Mouse (Mus musculus): ENCODE measurements around the gene Padi6. TPM values are rescaled to one million over a fixed set of nuclear protein-coding genes. Genes with fewer than 3 reads are reported as not detected.

Gene Padi6
- polyA plus RNA-seq, 1 experiment from 2014 or later, result not detected

DNA sequence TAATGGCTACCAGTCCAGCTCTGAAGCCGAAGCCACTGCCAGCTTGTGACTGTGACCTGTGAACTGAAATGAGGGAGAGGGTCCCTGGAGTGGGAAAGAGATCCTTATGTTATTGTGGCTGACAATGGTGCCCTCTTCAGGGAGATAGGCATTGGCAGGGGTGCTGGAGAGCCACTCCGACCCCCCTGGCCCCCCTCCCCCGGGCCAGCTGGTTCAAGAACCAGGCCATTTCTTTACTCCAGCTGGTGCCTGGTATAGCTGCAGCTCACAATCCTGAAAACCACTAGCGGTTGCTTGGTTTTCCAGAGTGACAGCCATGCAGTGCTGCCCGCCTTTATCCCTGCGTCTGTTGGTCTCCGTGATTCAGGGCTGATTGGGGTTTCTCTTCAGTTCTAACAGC lies 33.3 kb downstream of the Padi6 start:
- ATAC-seq (no peak), DNase-seq (ENCODE audit: low read depth, low spot score) (no peak)
- in situ Hi-C loops (cut with MboI; ENCODE audit: low pct_unique_long_range_greater_than_20kb), result no loop called here
- H3K27me3 ChIP-seq, result no peaks in the 10 kb centered on the region
- POLR2A ChIA-PET, result no interaction called here
- no peak for TF ChIP-seq CTCF (IDR thresholded peaks at IDR 0.05)
- CTCF ChIA-PET, result no interaction called here

DNA sequence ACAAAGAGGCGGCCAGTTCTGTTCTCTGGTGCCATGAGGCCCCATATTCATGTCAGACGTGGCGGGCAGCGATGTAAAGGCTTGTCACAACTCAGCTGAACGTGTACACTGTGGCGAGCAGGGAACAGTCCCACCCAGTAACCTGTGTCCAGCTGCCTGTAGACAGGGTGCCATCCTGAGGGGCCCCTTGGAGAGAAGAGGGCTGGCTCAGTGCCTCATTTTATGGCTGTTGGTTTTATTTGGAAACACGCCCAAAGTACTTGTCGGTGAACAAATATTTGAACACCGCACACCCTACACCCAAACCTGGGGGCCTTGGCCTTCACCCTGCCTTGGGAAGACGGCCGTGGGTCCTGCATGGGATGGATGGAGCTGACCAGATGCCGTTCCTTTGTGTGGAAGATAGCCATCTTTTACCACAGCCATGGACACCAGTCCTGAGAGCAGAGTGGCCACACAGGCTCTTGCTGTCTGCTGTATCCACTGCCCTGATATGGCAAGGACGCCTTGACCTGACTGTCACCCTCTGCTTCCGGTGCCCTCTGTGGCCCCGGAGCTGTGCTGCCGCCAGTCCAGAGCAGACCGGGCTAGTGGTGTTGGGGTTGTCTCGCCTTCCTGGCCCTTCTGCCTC lies 34.0 kb downstream of the Padi6 start:
- no peaks in the 10 kb centered on the region for H3K27me3 ChIP-seq
- in situ Hi-C loops (cut with MboI; ENCODE audit: low pct_unique_long_range_greater_than_20kb), result no loop called here
- ATAC-seq (no peak), DNase-seq (ENCODE audit: low read depth, low spot score) (no peak)
- CTCF ChIA-PET, result no interaction called here
- POLR2A ChIA-PET, result no interaction called here
- no peak for TF ChIP-seq CTCF (IDR thresholded peaks at IDR 0.05)

DNA sequence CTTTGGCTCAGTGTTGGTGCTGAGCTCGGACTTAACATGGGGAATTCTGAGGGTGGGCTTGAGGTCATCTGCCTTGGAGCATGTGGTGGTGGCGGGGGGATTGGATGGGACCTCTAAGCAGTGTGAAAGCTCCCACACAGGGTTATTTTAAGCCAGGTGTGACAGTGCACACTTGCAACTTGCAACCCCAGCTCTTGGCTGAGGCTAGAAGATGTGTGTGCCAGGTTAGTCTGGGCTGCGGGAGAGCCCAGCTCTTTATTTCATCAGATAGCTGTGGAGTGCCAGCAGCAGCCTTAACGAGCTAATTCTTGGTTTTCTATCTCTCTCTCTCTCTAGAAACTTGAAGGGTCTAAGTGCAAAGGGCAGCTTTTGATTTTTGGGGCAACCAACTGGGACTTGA lies 34.8 kb downstream of the Padi6 start:
- DNase-seq (ENCODE audit: low read depth, low spot score), result no peak
- ChIA-PET POLR2A (interaction anchor here (0.5 kb wide), 1 partner anchor 160 kb away, joined by 3 read pairs; no protein-coding TSS in a partner anchor), CTCF (no interaction called here)
- in situ Hi-C loops (cut with MboI; ENCODE audit: low pct_unique_long_range_greater_than_20kb), result no loop called here
- H3K27me3 ChIP-seq, result no peaks in the 10 kb centered on the region
- no peak for TF ChIP-seq CTCF (IDR thresholded peaks at IDR 0.05)
- ATAC-seq, result no peak

DNA sequence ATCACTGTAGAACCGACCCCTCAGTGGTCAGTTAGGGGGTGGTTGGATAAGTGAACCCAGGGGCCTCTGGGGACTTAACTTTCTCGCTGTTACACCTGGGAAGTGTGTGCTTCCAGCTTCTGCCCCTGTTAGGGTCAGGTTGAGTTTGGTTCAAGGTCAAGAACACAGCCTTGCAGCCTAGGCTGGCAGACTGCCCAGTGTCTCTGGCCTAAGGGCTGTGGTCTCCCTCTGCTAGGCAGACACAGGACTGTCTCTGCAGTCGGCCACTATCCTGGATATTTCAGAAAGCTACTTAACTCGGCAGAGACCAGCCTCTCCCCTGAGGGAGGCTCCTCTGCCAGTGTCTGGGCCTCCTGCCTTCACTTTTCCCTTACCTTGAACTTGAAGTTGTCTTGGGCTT lies 38.3 kb downstream of the Padi6 start:
- in situ Hi-C loops (cut with MboI; ENCODE audit: low pct_unique_long_range_greater_than_20kb), result no loop called here
- ATAC-seq (no peak), DNase-seq (ENCODE audit: low read depth, low spot score) (no peak)
- H3K27me3 ChIP-seq, result no peaks in the 10 kb centered on the region
- ChIA-PET POLR2A (no interaction called here), CTCF (interaction anchor here (3.7 kb wide), 1 partner anchor 9 kb away, joined by 13 read pairs; no protein-coding TSS in a partner anchor)
- no peak for TF ChIP-seq CTCF (IDR thresholded peaks at IDR 0.05)

DNA sequence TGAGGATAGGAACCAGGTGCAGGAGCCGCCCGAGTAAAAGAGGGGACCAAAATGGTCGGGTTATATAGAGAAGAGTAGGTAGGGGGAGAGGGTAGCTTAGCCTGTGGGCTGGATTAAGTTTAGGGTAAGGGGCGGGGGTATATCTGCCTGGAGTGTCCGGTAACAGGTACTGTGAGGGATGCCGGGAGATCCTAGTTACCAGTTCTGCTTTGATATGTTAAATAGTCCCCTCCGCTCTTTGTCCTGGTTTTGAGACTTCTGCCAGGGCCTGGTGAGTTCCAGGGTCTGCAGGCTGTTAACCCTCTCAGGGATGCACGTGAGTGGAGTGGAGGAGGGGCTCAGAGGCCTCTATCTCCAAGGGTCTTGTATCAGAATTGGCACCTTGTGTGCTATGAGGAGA lies 38.8 kb downstream of the Padi6 start:
- ChIA-PET POLR2A (no interaction called here), CTCF (interaction anchor here (3.7 kb wide), 1 partner anchor 9 kb away, joined by 13 read pairs; no protein-coding TSS in a partner anchor)
- in situ Hi-C loops (cut with MboI; ENCODE audit: low pct_unique_long_range_greater_than_20kb), result no loop called here
- DNase-seq (ENCODE audit: low read depth, low spot score) (no peak), ATAC-seq (no peak)
- H3K27me3 ChIP-seq, result no peaks in the 10 kb centered on the region
- TF ChIP-seq CTCF (IDR thresholded peaks at IDR 0.05), result no peak

DNA sequence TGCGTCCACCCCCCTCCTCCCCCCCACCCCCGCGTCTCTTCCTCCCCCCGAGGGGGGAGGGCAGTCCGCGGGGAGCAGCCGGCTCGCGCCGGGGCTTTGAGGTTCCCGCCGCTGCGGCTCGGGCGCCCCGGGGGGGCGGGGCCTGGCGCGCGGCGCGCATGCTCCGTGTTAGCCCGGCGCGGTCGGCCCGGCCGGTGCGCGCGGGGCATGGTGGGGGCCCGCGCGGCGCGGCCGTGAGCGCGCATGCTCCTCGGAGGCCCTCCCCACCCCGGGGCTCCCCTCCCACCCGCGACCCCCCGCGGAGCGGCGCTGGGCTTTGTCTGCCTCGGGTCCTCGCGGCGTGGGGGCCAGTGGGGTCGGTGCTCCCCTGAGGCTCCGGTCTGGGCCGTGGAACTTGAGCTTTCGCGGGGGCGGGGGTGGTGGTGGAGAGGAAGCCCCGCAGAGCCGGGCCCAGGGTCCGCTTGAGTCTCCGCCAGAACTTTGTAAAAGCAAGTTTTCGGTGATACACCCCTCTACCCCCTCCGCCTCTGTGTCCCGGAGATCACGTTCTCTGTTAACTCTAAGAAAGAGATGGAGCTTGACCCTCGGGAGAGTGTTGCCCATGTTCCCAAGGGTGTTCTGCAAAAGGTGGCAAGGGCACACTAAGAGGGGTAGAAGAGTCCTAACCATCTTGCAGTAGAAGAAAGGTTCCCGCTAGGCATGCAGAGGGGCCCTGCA lies 39.7 kb downstream of the Padi6 start:
- H3K27me3 ChIP-seq, result no peaks in the 10 kb centered on the region
- ChIA-PET CTCF (interaction anchor here (3.7 kb wide), 1 partner anchor 10 kb away, joined by 13 read pairs; no protein-coding TSS in a partner anchor), POLR2A (interaction anchor here (0.5 to 1.2 kb wide), 3 partner anchors 14 to 1166 kb away, joined by 3 to 4 read pairs (median 3); no protein-coding TSS in a partner anchor)
- ATAC-seq, result peak; percentile 51
- no peak for TF ChIP-seq CTCF (IDR thresholded peaks at IDR 0.05)
- in situ Hi-C loops (cut with MboI; ENCODE audit: low pct_unique_long_range_greater_than_20kb), result no loop called here
- no peak for DNase-seq (ENCODE audit: low read depth, low spot score)

DNA sequence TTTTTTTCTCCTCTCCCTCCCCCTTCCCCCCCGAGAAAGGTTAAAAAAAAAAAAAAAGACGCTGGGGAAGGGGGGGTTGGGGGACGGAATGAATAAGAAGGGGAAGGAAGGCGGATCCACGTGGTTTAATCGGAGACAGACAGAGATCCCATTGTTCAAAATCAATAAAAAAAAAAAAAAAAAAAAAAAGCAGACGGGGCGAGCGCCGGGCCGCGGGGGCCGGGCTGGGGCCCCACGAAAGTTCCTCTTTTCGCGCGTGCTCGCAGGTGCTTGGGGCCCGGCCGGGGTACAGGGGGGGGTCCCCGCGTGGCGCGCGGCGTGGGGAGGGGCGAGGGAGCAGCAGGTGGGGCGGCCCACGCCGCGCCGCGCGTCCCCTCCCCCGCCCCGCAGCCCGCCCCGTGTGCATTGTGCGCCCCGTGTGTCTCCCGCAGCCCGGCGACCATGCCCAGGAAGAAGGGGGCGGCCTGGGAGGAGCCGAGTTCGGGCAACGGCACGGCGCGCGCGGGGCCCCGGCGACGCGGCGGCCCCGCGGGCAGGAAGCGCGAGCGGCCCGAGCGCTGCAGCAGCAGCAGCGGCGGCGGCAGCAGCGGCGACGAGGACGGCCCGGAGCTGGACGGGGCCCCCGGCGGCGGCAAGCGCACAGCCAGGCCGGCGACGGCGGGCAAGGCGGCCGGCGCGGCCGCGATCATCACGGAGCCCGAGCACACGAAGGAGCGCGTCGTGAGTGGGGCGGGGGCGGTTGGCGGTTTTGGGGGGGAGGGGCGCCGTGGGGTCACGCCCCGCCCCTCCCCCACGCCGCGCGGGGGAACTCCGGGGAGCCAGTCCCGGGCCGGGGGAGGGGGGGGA lies 40.5 kb downstream of the Padi6 start:
- ATAC-seq (peak; percentile 29), DNase-seq (ENCODE audit: low read depth, low spot score) (no peak)
- ChIA-PET POLR2A (interaction anchor here (0.6 to 1.2 kb wide), 2 partner anchors 13 to 171 kb away, joined by 3 to 4 read pairs; no protein-coding TSS in a partner anchor), CTCF (interaction anchor here (1.0 to 3.7 kb wide), 4 partner anchors 11 to 244 kb away, joined by 3 to 13 read pairs (median 4); no protein-coding TSS in a partner anchor)
- no peaks in the 10 kb centered on the region for H3K27me3 ChIP-seq
- TF ChIP-seq CTCF (IDR thresholded peaks at IDR 0.05), result no peak
- in situ Hi-C loops (cut with MboI; ENCODE audit: low pct_unique_long_range_greater_than_20kb), result no loop called here

DNA sequence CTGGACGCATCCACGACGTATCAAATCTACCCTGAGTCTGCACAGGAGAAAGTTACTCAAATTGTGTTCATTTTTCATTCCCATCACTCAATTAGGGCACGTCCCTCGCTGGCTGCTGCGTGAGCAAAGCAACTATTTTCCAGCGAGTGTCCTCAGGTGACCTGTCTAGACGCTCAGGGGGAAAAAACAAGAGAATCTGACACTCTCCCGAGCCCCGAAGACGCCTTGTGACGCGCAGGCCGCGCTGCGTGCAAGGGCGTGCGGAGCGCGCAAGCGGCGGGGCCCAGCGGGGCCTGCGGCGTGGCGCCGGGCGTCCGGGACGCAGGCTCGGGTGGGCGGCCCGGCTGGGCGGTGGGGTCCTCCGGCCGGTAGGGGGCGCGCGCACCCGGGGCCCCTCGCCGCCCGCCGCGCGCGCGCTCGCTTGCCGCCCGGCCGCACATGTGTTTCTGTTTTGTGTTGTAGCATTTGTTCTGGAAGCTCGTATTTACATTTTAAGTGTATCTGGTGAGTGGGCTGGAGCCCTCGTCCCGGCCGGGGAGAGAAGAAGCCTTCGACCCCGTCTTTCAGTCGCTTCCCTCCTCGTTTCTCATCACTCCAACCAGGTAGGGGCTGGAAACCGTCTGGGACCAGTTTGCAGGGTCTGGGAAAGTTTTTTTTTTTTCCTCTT lies 41.3 kb downstream of the Padi6 start:
- TF ChIP-seq CTCF (IDR thresholded peaks at IDR 0.05), result no peak
- peak; percentile 27 for DNase-seq (ENCODE audit: low read depth, low spot score)
- ChIA-PET CTCF (interaction anchor here (1.0 to 2.1 kb wide), 3 partner anchors 17 to 245 kb away, joined by 3 to 5 read pairs (median 4); no protein-coding TSS in a partner anchor), POLR2A (interaction anchor here (0.6 to 1.2 kb wide), 4 partner anchors 12 to 59 kb away, joined by 3 to 4 read pairs (median 4); no protein-coding TSS in a partner anchor)
- no peaks in the 10 kb centered on the region for H3K27me3 ChIP-seq
- ATAC-seq, result peak; percentile 23
- in situ Hi-C loops (cut with MboI; ENCODE audit: low pct_unique_long_range_greater_than_20kb), result no loop called here

DNA sequence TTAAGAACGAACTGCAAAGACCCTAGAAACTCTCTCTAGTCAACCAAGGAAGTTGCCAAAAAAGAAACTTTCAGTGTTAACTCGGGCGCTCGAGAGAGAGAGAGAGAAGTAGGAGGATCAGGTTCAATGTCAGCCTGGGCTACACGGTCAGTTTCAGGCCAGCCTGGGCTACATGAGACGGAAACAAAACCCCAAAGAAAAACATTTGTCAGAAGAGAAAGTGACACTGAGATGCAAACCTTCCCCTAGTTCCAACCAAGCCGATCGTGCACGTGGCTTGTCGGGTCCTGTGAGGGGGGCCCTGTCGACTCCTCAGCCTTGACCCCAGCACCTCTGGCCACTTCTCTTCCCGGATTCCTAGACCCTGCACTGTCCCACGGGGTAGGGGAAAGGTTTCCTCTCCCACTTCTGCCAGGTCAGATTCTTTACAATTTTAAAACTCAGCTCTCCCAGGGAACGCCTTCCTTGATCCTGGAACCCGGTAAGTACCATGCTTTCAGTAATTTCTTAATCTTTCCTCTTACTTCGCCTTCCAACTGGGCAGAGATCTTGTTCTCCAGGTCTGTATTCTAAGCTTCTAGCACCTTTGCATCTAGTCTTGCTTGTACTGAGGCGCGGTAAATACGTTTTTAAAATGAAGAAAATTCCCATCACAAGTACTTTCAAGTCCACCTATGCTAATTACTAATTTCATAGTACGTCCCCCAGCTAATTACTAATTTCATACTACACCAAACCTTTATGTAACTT lies 42.0 kb downstream of the Padi6 start, which contains the start of gene Rcc2:
Gene Rcc2, plus strand, starts transcription at position 273 of the 750 bp plus-strand sequence.
- ATAC-seq, result no peak
- CTCF ChIA-PET, result interaction anchor here (1.2 to 2.1 kb wide), 2 partner anchors 16 to 245 kb away, joined by 4 to 5 read pairs; no protein-coding TSS in a partner anchor
- no peaks in the 10 kb centered on the region for H3K27me3 ChIP-seq
- in situ Hi-C loops (cut with MboI; ENCODE audit: low pct_unique_long_range_greater_than_20kb), result no loop called here
- no peak for TF ChIP-seq CTCF (IDR thresholded peaks at IDR 0.05)
- DNase-seq (ENCODE audit: low read depth, low spot score), result no peak
- POLR2A ChIA-PET, result interaction anchor here (0.6 to 1.0 kb wide), 3 partner anchors 13 to 58 kb away, joined by 3 to 4 read pairs (median 3); no protein-coding TSS in a partner anchor
